Mouse (Mus musculus): ENCODE data around the gene Tmed1.

GRCm38 (mm10) chr9:21537009-21537408 is 27.0 kb upstream of the Tmed1 start:
- TF ChIP-seq POLR2A (IDR thresholded peaks at IDR 0.05; ENCODE audit: borderline replicate concordance, extremely low read depth, insufficient read depth, insufficient read length, poor library complexity, severe bottlenecking) (no peak), CTCF (IDR thresholded peaks at IDR 0.05; ENCODE audit: borderline replicate concordance, extremely low read depth, insufficient read depth, insufficient read length) (no peak)

Data from brain, embryonic 14.5 days (tissue).